Mouse (Mus musculus): ENCODE results near the gene Zfp513.

GRCm38 (mm10) chr5:31168630-31169029 lies 33.5 kb downstream of the Zfp513 start:
- TF ChIP-seq POLR2A (IDR thresholded peaks at IDR 0.05; ENCODE audit: extremely low read depth, insufficient read depth, low read length) (no peak), CTCF (IDR thresholded peaks at IDR 0.05; ENCODE audit: low read depth, low read length) (no peak)
